Mouse (Mus musculus): ENCODE measurements around the gene Hist1h2bk. TPM values are rescaled to one million over a fixed set of nuclear protein-coding genes. Genes with fewer than 3 reads are reported as not detected.

The Hist1h2bk gene
- total and polyA plus RNA-seq, 3 experiments: 5.7 to 2,495 TPM; not detected in 1

DNA sequence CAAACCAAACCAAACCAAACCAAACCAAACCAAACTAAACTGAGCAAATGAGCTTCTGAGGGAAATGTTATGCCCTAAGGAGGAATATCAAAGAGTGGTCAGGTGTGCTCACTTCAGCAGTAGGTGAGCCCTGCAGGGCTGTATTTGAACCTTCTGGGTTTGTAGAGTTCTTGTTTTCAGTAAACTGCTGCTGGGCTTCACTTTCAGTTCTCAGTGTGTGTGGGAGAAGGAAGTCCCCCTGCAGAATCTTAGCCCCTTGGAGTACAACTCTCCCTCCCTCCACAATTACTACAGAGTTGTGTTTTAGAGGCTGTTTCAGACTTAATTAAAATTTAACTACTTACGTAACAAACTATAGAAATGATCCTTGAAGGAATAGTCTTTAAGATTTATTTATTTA lies 18.1 kb downstream of the Hist1h2bk start:
- Histone ChIP-seq H3K4me1 (ENCODE audit: control insufficient read depth in 1 of 2, insufficient read depth in 2 of 2, low read length in 2 of 2) (no peaks in the 10 kb centered on the region), H3K36me3 (ENCODE audit: control insufficient read depth in 1 of 2, insufficient read depth in 2 of 2, low read length in 2 of 2) (peaks cover 0 to 2% of the 10 kb centered on the region in 2 experiments; a peak in 2 of 4 replicates), H3K4me3 (ENCODE audit: control insufficient read depth in 1 of 2, insufficient read depth in 1 of 2, low read depth in 2 of 2, low read length in 2 of 2) (no peak overlapping the region), H3K27ac (ENCODE audit: control insufficient read depth, low read depth, low read length) (no peak overlapping the region), H3K79me2 (ENCODE audit: control insufficient read depth, insufficient read depth, low read length, poor library complexity) (peaks cover 1% of the 10 kb centered on the region; the same call in 1 of the 2 replicates), H3K9me3 (replicated peaks; ENCODE audit: insufficient read depth, low read length) (no peaks in the 10 kb centered on the region), H3K27me3 (ENCODE audit: control insufficient read depth in 1 of 2, insufficient read depth in 2 of 2, low read length in 2 of 2) (peaks cover 0 to 2% of the 10 kb centered on the region in 2 experiments; a peak in 1 of 4 replicates), H3K9ac (ENCODE audit: control insufficient read depth, low read depth, low read length, poor library complexity, severe bottlenecking) (no peak overlapping the region)
- no peak for DNase-seq (ENCODE audit: low read depth, low spot score)
- TF ChIP-seq GATA1 (IDR thresholded peaks at IDR 0.05; ENCODE audit: low read depth, low read length): no peak
- TF ChIP-seq TCF12 (IDR thresholded peaks at IDR 0.05; ENCODE audit: low read depth, low read length): no peak
- TF ChIP-seq JUND (IDR thresholded peaks at IDR 0.05; ENCODE audit: low read depth, low read length): no peak
- TF ChIP-seq BHLHE40 (IDR thresholded peaks at IDR 0.05; ENCODE audit: borderline replicate concordance, low read depth, low read length): no peak
- TF ChIP-seq MXI1 (IDR thresholded peaks at IDR 0.05; ENCODE audit: low read depth, low read length): no peak
- no peak for TF ChIP-seq GABPA (IDR thresholded peaks at IDR 0.05; ENCODE audit: low read depth, low read length)
- TF ChIP-seq ETS1 (IDR thresholded peaks at IDR 0.05; ENCODE audit: low read depth, low read length): no peak
- no peak for TF ChIP-seq POLR2AphosphoS2 (IDR thresholded peaks at IDR 0.05; ENCODE audit: low read length)
- no peak for TF ChIP-seq MAX (IDR thresholded peaks at IDR 0.05; ENCODE audit: low read length)
- no peak for TF ChIP-seq RCOR1 (IDR thresholded peaks at IDR 0.05; ENCODE audit: low read depth, low read length)
- no peak for TF ChIP-seq POLR2A (IDR thresholded peaks at IDR 0.05; ENCODE audit: control insufficient read depth in 1 of 2, insufficient read depth in 1 of 2, low read depth in 1 of 2, low read length in 2 of 2, poor library complexity in 1 of 2)
- no peak for TF ChIP-seq MYB (IDR thresholded peaks at IDR 0.05; ENCODE audit: low read depth, low read length)
- no peak for TF ChIP-seq CHD1 (IDR thresholded peaks at IDR 0.05; ENCODE audit: low read depth, low read length)

DNA sequence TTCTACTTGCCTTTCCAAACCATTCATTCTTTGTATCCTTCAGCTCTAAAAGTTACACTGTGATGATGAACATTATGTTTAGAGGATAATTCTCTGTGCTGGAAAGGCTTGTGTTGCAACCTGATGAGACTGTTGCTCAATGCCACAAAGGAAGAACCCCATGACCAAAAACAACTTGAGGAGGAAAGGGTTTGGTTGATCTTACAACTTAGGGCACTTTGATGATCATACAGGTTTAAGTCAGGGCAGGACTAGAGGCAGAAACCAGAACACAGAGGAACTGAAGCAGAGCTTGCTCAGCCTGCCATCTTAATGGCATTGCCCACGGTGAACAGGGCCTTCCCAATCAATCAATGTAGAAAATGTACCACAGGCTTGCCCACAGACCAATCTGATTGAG lies 25.8 kb downstream of the Hist1h2bk start:
- Histone ChIP-seq H3K27ac (ENCODE audit: control insufficient read depth, low read depth, low read length) (no peak overlapping the region), H3K4me3 (ENCODE audit: control insufficient read depth in 1 of 2, insufficient read depth in 1 of 2, low read depth in 2 of 2, low read length in 2 of 2) (no peak overlapping the region), H3K9ac (ENCODE audit: control insufficient read depth, low read depth, low read length, poor library complexity, severe bottlenecking) (no peak overlapping the region), H3K4me1 (ENCODE audit: control insufficient read depth in 1 of 2, insufficient read depth in 2 of 2, low read length in 2 of 2) (no peaks in the 10 kb centered on the region), H3K27me3 (ENCODE audit: control insufficient read depth in 1 of 2, insufficient read depth in 2 of 2, low read length in 2 of 2) (no peaks in the 10 kb centered on the region; a peak in 1 of 4 replicates), H3K79me2 (ENCODE audit: control insufficient read depth, insufficient read depth, low read length, poor library complexity) (no peaks in the 10 kb centered on the region), H3K36me3 (ENCODE audit: control insufficient read depth in 1 of 2, insufficient read depth in 2 of 2, low read length in 2 of 2) (no peaks in the 10 kb centered on the region), H3K9me3 (replicated peaks; ENCODE audit: insufficient read depth, low read length) (no peaks in the 10 kb centered on the region)
- TF ChIP-seq MXI1 (IDR thresholded peaks at IDR 0.05; ENCODE audit: low read depth, low read length): no peak
- no peak for TF ChIP-seq ETS1 (IDR thresholded peaks at IDR 0.05; ENCODE audit: low read depth, low read length)
- TF ChIP-seq TCF12 (IDR thresholded peaks at IDR 0.05; ENCODE audit: low read depth, low read length): no peak
- TF ChIP-seq GABPA (IDR thresholded peaks at IDR 0.05; ENCODE audit: low read depth, low read length): no peak
- no peak for TF ChIP-seq KAT2A (conservative IDR thresholded peaks at IDR 0.05; ENCODE audit: low read depth, low read length)
- TF ChIP-seq EP300 (IDR thresholded peaks at IDR 0.05; ENCODE audit: low read depth in 1 of 2, low read length in 2 of 2): no peak
- no peak for TF ChIP-seq POLR2A (IDR thresholded peaks at IDR 0.05; ENCODE audit: control insufficient read depth in 1 of 2, insufficient read depth in 1 of 2, low read depth in 1 of 2, low read length in 2 of 2, poor library complexity in 1 of 2)
- no peak for TF ChIP-seq USF2 (IDR thresholded peaks at IDR 0.05; ENCODE audit: borderline replicate concordance in 1 of 2, insufficient read depth in 1 of 2, low read depth in 1 of 2, low read length in 2 of 2)
- TF ChIP-seq HCFC1 (IDR thresholded peaks at IDR 0.05; ENCODE audit: low read depth, low read length): no peak
- no peak for TF ChIP-seq MEF2A (IDR thresholded peaks at IDR 0.05; ENCODE audit: extremely low read depth, insufficient replicate concordance, low read depth, low read length, poor library complexity, severe bottlenecking)
- TF ChIP-seq MAX (IDR thresholded peaks at IDR 0.05; ENCODE audit: low read length): no peak
- TF ChIP-seq CHD2 (IDR thresholded peaks at IDR 0.05; ENCODE audit: low read length): no peak
- no peak for TF ChIP-seq ZC3H11A (IDR thresholded peaks at IDR 0.05; ENCODE audit: low read depth, low read length)
- TF ChIP-seq TBP (IDR thresholded peaks at IDR 0.05; ENCODE audit: low read depth, low read length): no peak
- no peak for TF ChIP-seq TAL1 (IDR thresholded peaks at IDR 0.05; ENCODE audit: low read length)
- no peak for TF ChIP-seq ZMIZ1 (IDR thresholded peaks at IDR 0.05; ENCODE audit: low read depth, low read length)
- no peak for TF ChIP-seq GATA1 (IDR thresholded peaks at IDR 0.05; ENCODE audit: low read depth, low read length)
- TF ChIP-seq ZNF384 (IDR thresholded peaks at IDR 0.05; ENCODE audit: low read depth, low read length): no peak
- no peak for TF ChIP-seq CHD1 (IDR thresholded peaks at IDR 0.05; ENCODE audit: low read depth, low read length)
- DNase-seq (ENCODE audit: low read depth, low spot score): no peak

Measured in MEL (cell line).